Mouse (Mus musculus): ENCODE results near the gene Telo2. TPM values are rescaled to one million over a fixed set of nuclear protein-coding genes. Genes with fewer than 3 reads are reported as not detected.

The Telo2 gene
- total RNA-seq, 1 experiment from 2014 or later = 44.4 TPM

- peak; percentile 82 for ATAC-seq (replicated peaks; ENCODE audit: low read depth, poor library complexity, severe bottlenecking)
Observed at GRCm38 (mm10) chr17:25109578-25109977, 6.2 kb downstream of the Telo2 start.

- no peak for ATAC-seq (replicated peaks; ENCODE audit: low read depth, poor library complexity, severe bottlenecking)
Observed at GRCm38 (mm10) chr17:25107786-25108185, 8.0 kb downstream of the Telo2 start.

- no peak for ATAC-seq (replicated peaks; ENCODE audit: low read depth, poor library complexity, severe bottlenecking)
Observed at GRCm38 (mm10) chr17:25101338-25101737, 14.4 kb downstream of the Telo2 start.

GRCm38 (mm10) chr17:25100052-25100451, 15.7 kb downstream of the Telo2 start:
- no peak for ATAC-seq (replicated peaks; ENCODE audit: low read depth, poor library complexity, severe bottlenecking)

GRCm38 (mm10) chr17:25096221-25096620, 19.5 kb downstream of the Telo2 start:
- ATAC-seq (replicated peaks; ENCODE audit: low read depth, poor library complexity, severe bottlenecking) = no peak

GRCm38 (mm10) chr17:25090450-25090849, 25.3 kb downstream of the Telo2 start:
- no peak for ATAC-seq (replicated peaks; ENCODE audit: low read depth, poor library complexity, severe bottlenecking)

GRCm38 (mm10) chr17:25089158-25089557, 26.6 kb downstream of the Telo2 start:
- no peak for ATAC-seq (replicated peaks; ENCODE audit: low read depth, poor library complexity, severe bottlenecking)

GRCm38 (mm10) chr17:25086724-25087123, 29.0 kb downstream of the Telo2 start:
- ATAC-seq (replicated peaks; ENCODE audit: low read depth, poor library complexity, severe bottlenecking) = no peak

GRCm38 (mm10) chr17:25084835-25085385, 30.9 kb downstream of the Telo2 start:
- ATAC-seq (replicated peaks; ENCODE audit: low read depth, poor library complexity, severe bottlenecking) = no peak

GRCm38 (mm10) chr17:25083444-25083931, 32.3 kb downstream of the Telo2 start, which contains the start of gene Tmem204:
Gene Tmem204 (minus strand): TSS chr17:25083591.
- ATAC-seq (replicated peaks; ENCODE audit: low read depth, poor library complexity, severe bottlenecking) = 0 out of 2 replicates have a peak, but pooled peaks have one; percentile 8

- ATAC-seq (replicated peaks; ENCODE audit: low read depth, poor library complexity, severe bottlenecking) = no peak
Observed at GRCm38 (mm10) chr17:25082887-25083286, 32.9 kb downstream of the Telo2 start.

- ATAC-seq (replicated peaks; ENCODE audit: low read depth, poor library complexity, severe bottlenecking) = no peak
Observed at GRCm38 (mm10) chr17:25082081-25082847, 33.5 kb downstream of the Telo2 start.

GRCm38 (mm10) chr17:25080960-25081381, 34.8 kb downstream of the Telo2 start:
- ATAC-seq (replicated peaks; ENCODE audit: low read depth, poor library complexity, severe bottlenecking) = no peak

- ATAC-seq (replicated peaks; ENCODE audit: low read depth, poor library complexity, severe bottlenecking) = no peak
Observed at GRCm38 (mm10) chr17:25080210-25080609, 35.6 kb downstream of the Telo2 start.

- ATAC-seq (replicated peaks; ENCODE audit: low read depth, poor library complexity, severe bottlenecking) = no peak
Observed at GRCm38 (mm10) chr17:25077771-25078372, 37.9 kb downstream of the Telo2 start.

GRCm38 (mm10) chr17:25076906-25077305, 38.9 kb downstream of the Telo2 start:
- ATAC-seq (replicated peaks; ENCODE audit: low read depth, poor library complexity, severe bottlenecking) = no peak

GRCm38 (mm10) chr17:25068690-25069089, 47.1 kb downstream of the Telo2 start:
- ATAC-seq (replicated peaks; ENCODE audit: low read depth, poor library complexity, severe bottlenecking) = no peak

GRCm38 (mm10) chr17:25067442-25067851, 48.3 kb downstream of the Telo2 start:
- ATAC-seq (replicated peaks; ENCODE audit: low read depth, poor library complexity, severe bottlenecking) = no peak

- no peak for ATAC-seq (replicated peaks; ENCODE audit: low read depth, poor library complexity, severe bottlenecking)
Observed at GRCm38 (mm10) chr17:25066595-25066994, 49.2 kb downstream of the Telo2 start.

- ATAC-seq (replicated peaks; ENCODE audit: low read depth, poor library complexity, severe bottlenecking) = no peak
Observed at GRCm38 (mm10) chr17:25065189-25065588, 50.6 kb downstream of the Telo2 start.

GRCm38 (mm10) chr17:25064351-25064750, 51.4 kb downstream of the Telo2 start:
- ATAC-seq (replicated peaks; ENCODE audit: low read depth, poor library complexity, severe bottlenecking) = no peak
